In the genomic region with DNA sequence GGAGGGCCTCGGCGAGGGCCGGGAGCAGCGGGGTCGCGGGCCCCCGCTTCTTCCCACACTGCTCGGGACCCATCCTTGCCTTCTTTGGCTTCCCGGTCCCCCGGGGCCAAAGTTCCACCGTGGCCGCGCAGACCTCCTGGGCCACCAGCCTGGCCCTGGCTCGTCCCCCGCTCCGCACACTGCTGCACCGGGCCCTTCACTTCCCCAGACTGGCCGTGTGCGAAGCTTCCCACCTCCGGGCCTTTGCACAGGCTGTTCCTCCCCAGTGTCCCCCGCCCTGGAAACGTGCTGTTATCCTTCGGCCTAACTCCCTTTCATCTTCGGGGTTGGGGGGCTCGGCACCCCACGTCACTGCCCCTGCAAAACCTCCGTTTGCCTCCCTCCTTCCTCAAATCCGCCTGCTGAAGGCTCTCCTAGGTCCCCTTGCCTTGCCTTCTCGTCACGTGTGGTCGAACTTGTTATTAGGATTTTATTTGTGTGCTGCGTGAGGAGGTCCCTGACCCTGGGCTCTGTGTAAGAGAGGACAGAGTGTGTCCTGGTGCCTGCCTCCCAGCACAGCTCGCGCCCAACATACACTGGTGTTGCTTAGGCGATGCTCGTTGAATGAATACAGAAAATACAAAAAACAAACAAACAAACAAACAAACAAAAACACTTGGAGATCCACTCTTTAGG, we compare ENCODE assay signal across 9 mouse cellular contexts. TPM values are rescaled to one million over a fixed set of nuclear protein-coding genes. Genes with fewer than 3 reads are reported as not detected.
DNase-seq lines count a peak whose midpoint lies in the region; ATAC-seq and TF ChIP-seq lines count a peak whose summit lies in the region.
"Had no signal": no experiment of that assay in that cellular context is flagged by ENCODE, and none has a peak within 500 bp of the region (broad histone marks: within the 10 kb centered on the region; RNA-seq: fewer than 3 reads in every experiment).

No protein-coding gene starts in this region.

- 0 out of 2 replicates have a peak, but pooled peaks cover 5% of the 10 kb centered on the region for H3K4me1 ChIP-seq in lung, embryonic 14.5 days (ENCODE audit: insufficient read depth)
- H3K4me1 ChIP-seq in intestine, embryonic 15.5 days (replicated peaks) = peaks cover 18% of the 10 kb centered on the region
- no peaks in the 10 kb centered on the region; the same call in 1 of the 2 replicates for H3K4me1 ChIP-seq in lung, postnatal 0 days (ENCODE audit: insufficient read depth, low read depth, low read length)

- H3K27me3 ChIP-seq in lung, embryonic 14.5 days (ENCODE audit: insufficient read depth, low read length) = peaks cover 31% of the 10 kb centered on the region
- H3K27me3 ChIP-seq in intestine, embryonic 15.5 days (replicated peaks) = peaks cover 28% of the 10 kb centered on the region
- peaks cover 15% of the 10 kb centered on the region for H3K27me3 ChIP-seq in lung, postnatal 0 days (replicated peaks; ENCODE audit: insufficient read depth, low read length)

- H3K36me3 ChIP-seq in lung, embryonic 14.5 days (ENCODE audit: insufficient read depth) = peaks cover 11% of the 10 kb centered on the region
- H3K36me3 ChIP-seq in intestine, embryonic 15.5 days = peaks cover 4% of the 10 kb centered on the region
- H3K36me3 ChIP-seq in lung, postnatal 0 days (ENCODE audit: insufficient read depth, low read length) = peaks cover 9% of the 10 kb centered on the region; the same call in 1 of the 2 replicates

- under 1% methylated on average over 32 of the region's 36 CpGs for WGBS in lung, embryonic 14.5 days
- under 1% methylated on average over 35 of the region's 36 CpGs for WGBS in intestine, embryonic 15.5 days
- 1% methylated on average over 28 of the region's 36 CpGs for WGBS in lung, postnatal 0 days

- peak overlapping the region; percentile 90 for H3K9ac ChIP-seq in lung, embryonic 14.5 days
- H3K9ac ChIP-seq in intestine, embryonic 15.5 days = peak overlapping the region; percentile 90
- peak overlapping the region; percentile 62 for H3K9ac ChIP-seq in lung, postnatal 0 days (replicated peaks; ENCODE audit: low read depth)

- peak overlapping the region; percentile 76 for H3K4me3 ChIP-seq in lung, embryonic 14.5 days (ENCODE audit: low read depth, low read length)
- H3K4me3 ChIP-seq in intestine, embryonic 15.5 days (replicated peaks) = peak overlapping the region; percentile 92
- H3K4me3 ChIP-seq in lung, postnatal 0 days (ENCODE audit: low read depth, low read length) = peak overlapping the region; percentile 88

- peak; percentile 69 for ATAC-seq in lung, embryonic 14.5 days (ENCODE audit: insufficient read depth)
- peak; percentile 32; the same call in 1 of the 2 replicates for ATAC-seq in erythroblast, adult 5-6 weeks (replicated peaks; ENCODE audit: low FRiP score, poor library complexity, severe bottlenecking)
- ATAC-seq in intestine, embryonic 15.5 days = peak; percentile 53
- peak; percentile 14 for ATAC-seq in lung, postnatal 0 days

- H3K9me3 ChIP-seq in lung, embryonic 14.5 days (ENCODE audit: low read depth, low read length) = no peaks in the 10 kb centered on the region
- H3K9me3 ChIP-seq in intestine, embryonic 15.5 days = no peaks in the 10 kb centered on the region
- H3K9me3 ChIP-seq in lung, postnatal 0 days (ENCODE audit: low read length) = no peaks in the 10 kb centered on the region

- peak overlapping the region; percentile 91 for H3K4me2 ChIP-seq in lung, embryonic 14.5 days
- peak overlapping the region; percentile 76 for H3K4me2 ChIP-seq in intestine, embryonic 15.5 days (replicated peaks)
- peak overlapping the region; percentile 85 for H3K4me2 ChIP-seq in lung, postnatal 0 days (replicated peaks; ENCODE audit: low read depth, low read length)

- peak; percentile 15 for DNase-seq in lung, embryonic 14.5 days
- no peak for DNase-seq in lung, postnatal 25 days (ENCODE audit: low spot score)
- peak; percentile 26 for DNase-seq in T-cell, adult 2 months (ENCODE audit: low spot score)
- DNase-seq in lung, postnatal 0 days (ENCODE audit: low spot score) = peak; percentile 42
- peak; percentile 55 to 57 for DNase-seq in spleen, postnatal 10 days (ENCODE audit: low spot score in 2 of 2)
- no peak for DNase-seq in left cerebral cortex, adult 18-20 months (ENCODE audit: low spot score in 2 of 2)

- no peak for TF ChIP-seq CTCF in lung, embryonic 14.5 days (IDR thresholded peaks at IDR 0.05; ENCODE audit: low read depth)
- no peak for TF ChIP-seq CTCF in lung, postnatal 0 days (IDR thresholded peaks at IDR 0.05)

- peak overlapping the region; percentile 20; the same call in 1 of the 2 replicates for H3K27ac ChIP-seq in lung, embryonic 14.5 days (ENCODE audit: low read depth)
- H3K27ac ChIP-seq in intestine, embryonic 15.5 days = peak overlapping the region; percentile 69
- H3K27ac ChIP-seq in lung, postnatal 0 days (ENCODE audit: low read length) = peak overlapping the region; percentile 57; the same call in 1 of the 2 replicates

- no peak for TF ChIP-seq EP300 in lung, postnatal 0 days (IDR thresholded peaks at IDR 0.05)

RNA-seq across cellular contexts. Expression of gene Sympk, which starts 0.5 kb away (rescaled TPM):
- polyA plus RNA-seq in lung, embryonic 14.5 days (2014; fragmentation: Nextera tagmentation; extraction: Ambion mirVana) = 22.9 and 26.8 TPM in 2 replicates
- total RNA-seq in erythroblast, adult 5-6 weeks (2015; ENCODE audit: low replicate concordance) = 15.2 and 35.9 TPM in 2 replicates
- total RNA-seq in erythroblast, adult 5-6 weeks (2017; ENCODE audit: low replicate concordance) = 7.8 and 21.0 TPM in 2 replicates
- 29.6 and 30.3 TPM in 2 replicates for polyA plus RNA-seq in intestine, embryonic 15.5 days (2015; fragmentation: Nextera tagmentation; extraction: Ambion mirVana)
- polyA plus RNA-seq in lung, postnatal 0 days (2015; fragmentation: Nextera tagmentation; extraction: Ambion mirVana) = 10.4 and 11.8 TPM in 2 replicates
- 100 to 1,000 TPM; 116 to 123 TPM for total RNA-seq in left cerebral cortex, adult 18-20 months (2021)

RNA-seq across cellular contexts. Expression of gene Foxa3, which starts 1.4 kb away (rescaled TPM):
- polyA plus RNA-seq in lung, embryonic 14.5 days (2014; fragmentation: Nextera tagmentation; extraction: Ambion mirVana) = 2.2 and 2.3 TPM in 2 replicates
- total RNA-seq in erythroblast, adult 5-6 weeks (2015; ENCODE audit: low replicate concordance) = not detected in 2 replicates
- total RNA-seq in erythroblast, adult 5-6 weeks (2017; ENCODE audit: low replicate concordance) = not detected in 2 replicates
- 26.6 and 28.3 TPM in 2 replicates for polyA plus RNA-seq in intestine, embryonic 15.5 days (2015; fragmentation: Nextera tagmentation; extraction: Ambion mirVana)
- 0.49 and 0.70 TPM in 2 replicates for polyA plus RNA-seq in lung, postnatal 0 days (2015; fragmentation: Nextera tagmentation; extraction: Ambion mirVana)
- total RNA-seq in left cerebral cortex, adult 18-20 months (2021) = not detected

RNA-seq across cellular contexts. Expression of gene Irf2bp1, which starts 20.9 kb away (rescaled TPM):
- polyA plus RNA-seq in lung, embryonic 14.5 days (2014; fragmentation: Nextera tagmentation; extraction: Ambion mirVana) = 27.3 and 35.0 TPM in 2 replicates
- 5.6 and 7.3 TPM in 2 replicates for total RNA-seq in erythroblast, adult 5-6 weeks (2015; ENCODE audit: low replicate concordance)
- 0.77 and 3.9 TPM in 2 replicates for total RNA-seq in erythroblast, adult 5-6 weeks (2017; ENCODE audit: low replicate concordance)
- 24.5 and 24.6 TPM in 2 replicates for polyA plus RNA-seq in intestine, embryonic 15.5 days (2015; fragmentation: Nextera tagmentation; extraction: Ambion mirVana)
- 11.7 and 12.2 TPM in 2 replicates for polyA plus RNA-seq in lung, postnatal 0 days (2015; fragmentation: Nextera tagmentation; extraction: Ambion mirVana)
- total RNA-seq in left cerebral cortex, adult 18-20 months (2021) = 10 to 100 TPM; 55.7 to 57.8 TPM

RNA-seq across cellular contexts. Expression of gene Rsph6a, which starts 29.8 kb away (rescaled TPM):
- not detected in 2 replicates for polyA plus RNA-seq in lung, embryonic 14.5 days (2014; fragmentation: Nextera tagmentation; extraction: Ambion mirVana)
- total RNA-seq in erythroblast, adult 5-6 weeks (2015; ENCODE audit: low replicate concordance) = not detected in 2 replicates
- total RNA-seq in erythroblast, adult 5-6 weeks (2017; ENCODE audit: low replicate concordance) = not detected in 2 replicates
- not detected in 2 replicates for polyA plus RNA-seq in intestine, embryonic 15.5 days (2015; fragmentation: Nextera tagmentation; extraction: Ambion mirVana)
- not detected in 2 replicates for polyA plus RNA-seq in lung, postnatal 0 days (2015; fragmentation: Nextera tagmentation; extraction: Ambion mirVana)
- total RNA-seq in left cerebral cortex, adult 18-20 months (2021) = under 1 TPM in 1 of 2 experiments, not detected in 1; 0.35 TPM
- total RNA-seq: gastrocnemius, postnatal 4 days had no signal

RNA-seq across cellular contexts. Expression of gene Mypop, which starts 33.7 kb away (rescaled TPM):
- polyA plus RNA-seq in lung, embryonic 14.5 days (2014; fragmentation: Nextera tagmentation; extraction: Ambion mirVana) = 3.7 and 4.8 TPM in 2 replicates
- total RNA-seq in erythroblast, adult 5-6 weeks (2015; ENCODE audit: low replicate concordance) = not detected in 2 replicates
- total RNA-seq in erythroblast, adult 5-6 weeks (2017; ENCODE audit: low replicate concordance) = 0.43 TPM in 1 of 2 replicates, not detected in the other
- 2.5 and 2.9 TPM in 2 replicates for polyA plus RNA-seq in intestine, embryonic 15.5 days (2015; fragmentation: Nextera tagmentation; extraction: Ambion mirVana)
- polyA plus RNA-seq in lung, postnatal 0 days (2015; fragmentation: Nextera tagmentation; extraction: Ambion mirVana) = 2.3 and 2.6 TPM in 2 replicates
- total RNA-seq in left cerebral cortex, adult 18-20 months (2021) = 10 to 100 TPM; 53.8 to 59.5 TPM

Comparison
In these comparisons a context has a peak if more than half of its experiments do, and no peak if none do; other contexts are left out.
1. DNase-seq: peak in lung, embryonic 14.5 days (single experiment), T-cell, adult 2 months (single experiment), lung, postnatal 0 days (single experiment) and spleen, postnatal 10 days (2 of 2); none in lung, postnatal 25 days (single experiment) and left cerebral cortex, adult 18-20 months (0 of 2).
2. ATAC-seq: peak in every context shown above with its lines; median percentile 69 in lung, embryonic 14.5 days; 53 in intestine, embryonic 15.5 days; 32 in erythroblast, adult 5-6 weeks; 14 in lung, postnatal 0 days.
3. Peak in every context shown above with its lines, with median percentiles within 50 percentile points of each other: H3K27ac ChIP-seq, H3K4me2 ChIP-seq, H3K4me3 ChIP-seq and H3K9ac ChIP-seq.